Mouse (Mus musculus): ENCODE data around the gene Zdhhc20.
"Not testable (repeated sequence)": the region's sequence is repeated elsewhere in the genome, so short reads cannot be mapped to it uniquely, and the experiment has no call there.

Zdhhc20 gene

GRCm38 (mm10) chr14:57892961-57893360 lies 2.9 kb upstream of the Zdhhc20 start:
- no peak for DNase-seq (ENCODE audit: low spot score)

DNA sequence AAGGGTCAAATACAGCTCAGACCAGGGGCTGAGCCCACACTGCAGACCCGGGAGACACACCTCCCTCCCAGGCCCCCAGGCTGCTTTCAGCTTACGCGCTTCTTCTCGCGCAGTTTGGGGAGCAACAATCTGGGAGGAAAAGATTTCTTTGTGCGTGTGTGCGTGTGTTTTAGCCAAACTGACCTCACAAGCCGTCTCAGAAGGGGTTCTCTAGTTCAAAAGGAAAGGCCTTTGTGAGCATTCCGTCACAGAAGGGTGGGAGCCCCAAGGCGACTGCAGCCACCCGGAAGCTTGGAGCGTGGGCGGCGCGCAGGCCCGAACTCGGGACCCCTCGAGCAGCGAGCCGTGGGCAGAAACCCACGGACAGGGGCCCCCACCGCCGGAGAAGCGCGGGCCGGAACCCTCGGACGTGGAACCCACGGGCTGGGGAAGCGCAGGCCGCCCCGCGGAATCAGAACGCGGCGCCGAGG lies 500 bp downstream of the Zdhhc20 start:
- DNase-seq (ENCODE audit: low spot score), result peak; percentile 61

- DNase-seq (ENCODE audit: low spot score), result no peak
Observed at GRCm38 (mm10) chr14:57887171-57887570, 2.9 kb downstream of the Zdhhc20 start.

DNA sequence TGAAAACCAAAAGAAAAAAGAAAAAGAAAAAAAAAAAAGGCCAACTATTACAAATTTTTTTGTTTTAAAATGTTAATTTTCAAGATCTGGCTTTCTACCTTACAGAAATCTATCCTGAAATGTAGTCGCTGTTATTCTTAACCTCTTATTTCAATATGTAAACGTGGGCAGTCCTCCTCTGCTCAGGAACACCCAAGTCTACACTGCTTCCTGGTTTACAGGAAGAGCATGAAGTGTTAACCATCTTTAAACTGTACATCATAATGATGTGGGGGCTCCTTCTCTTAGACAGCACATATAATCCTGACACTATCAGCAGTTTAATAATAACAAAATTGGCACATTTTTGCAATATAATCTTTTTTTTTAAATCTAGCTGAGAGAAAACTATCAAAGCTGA lies 4.0 kb downstream of the Zdhhc20 start:
- DNase-seq (ENCODE audit: low spot score), result no peak

DNA sequence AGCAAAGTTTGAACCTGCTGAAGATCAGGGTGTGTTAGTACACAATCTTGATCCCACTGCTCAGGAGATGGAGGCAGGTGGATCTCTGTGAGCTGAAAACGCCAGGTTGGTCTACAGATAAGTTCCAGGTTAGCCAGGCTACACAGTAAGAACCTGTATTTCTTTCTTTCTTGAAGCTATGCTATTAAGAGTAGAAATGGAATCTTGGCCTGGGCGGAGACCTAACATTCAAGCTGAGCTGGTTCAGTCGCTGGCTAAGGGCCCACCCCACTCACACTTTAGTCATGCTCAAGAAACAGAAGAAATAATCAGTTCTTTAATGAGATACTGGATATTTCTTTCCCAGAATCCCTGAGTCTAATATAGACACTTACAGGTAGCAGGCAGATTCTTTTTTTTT lies 6.7 kb downstream of the Zdhhc20 start:
- DNase-seq (ENCODE audit: low spot score), result no peak

DNA sequence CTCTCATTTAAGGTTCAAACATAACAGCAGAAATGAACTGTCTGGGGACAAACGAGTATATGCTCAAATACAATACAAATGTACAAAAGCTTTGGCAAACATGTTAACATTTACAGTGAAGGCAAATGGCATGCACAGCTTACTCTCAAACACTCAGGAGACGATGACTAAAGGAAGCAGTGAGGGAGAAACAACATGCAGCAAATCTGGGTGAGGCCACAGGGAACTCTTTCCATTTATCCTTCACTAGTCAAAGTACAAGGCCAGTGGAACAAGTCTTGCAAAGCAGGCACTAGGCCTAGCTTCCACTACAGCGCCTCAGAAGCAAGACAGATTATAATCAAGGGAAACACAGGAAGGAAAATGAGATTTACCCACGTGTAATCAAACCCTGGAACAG lies 7.4 kb downstream of the Zdhhc20 start:
- DNase-seq (ENCODE audit: low spot score), result no peak

GRCm38 (mm10) chr14:57881793-57882192 lies 8.3 kb downstream of the Zdhhc20 start:
- DNase-seq (ENCODE audit: low spot score), result no peak

- no peak for DNase-seq (ENCODE audit: low spot score)
Observed at GRCm38 (mm10) chr14:57881074-57881473, 9.0 kb downstream of the Zdhhc20 start.

GRCm38 (mm10) chr14:57877921-57878320 lies 12.2 kb downstream of the Zdhhc20 start:
- no peak for DNase-seq (ENCODE audit: low spot score)

- no peak for DNase-seq (ENCODE audit: low spot score)
Observed at GRCm38 (mm10) chr14:57866676-57867276, 23.3 kb downstream of the Zdhhc20 start.

- peak; percentile 40 for DNase-seq (ENCODE audit: low spot score)
Observed at GRCm38 (mm10) chr14:57865256-57865655, 24.8 kb downstream of the Zdhhc20 start.

- DNase-seq (ENCODE audit: low spot score), result no peak
Observed at GRCm38 (mm10) chr14:57863129-57863528, 26.9 kb downstream of the Zdhhc20 start.

DNA sequence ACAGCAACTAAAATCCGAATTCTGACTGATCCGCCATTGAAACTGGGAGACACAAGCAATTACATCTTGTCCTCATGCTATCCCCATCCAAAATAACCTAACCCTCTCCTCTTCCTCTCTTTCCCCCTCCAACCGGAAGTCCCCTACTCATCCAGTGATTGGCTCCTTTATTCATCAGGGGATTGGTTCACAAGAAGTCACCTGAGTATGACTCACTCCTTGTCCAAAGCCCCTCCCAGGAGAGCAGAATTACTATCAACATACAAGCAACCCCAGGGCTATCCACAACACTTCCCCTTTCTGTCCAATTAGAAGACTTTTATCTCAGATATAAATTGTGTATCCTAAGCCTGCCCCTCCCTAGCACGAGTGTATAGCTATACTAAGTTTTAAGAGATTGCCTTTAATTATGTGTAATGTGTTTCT lies 28.1 kb downstream of the Zdhhc20 start:
- no peak for DNase-seq (ENCODE audit: low spot score)

- DNase-seq (ENCODE audit: low spot score), result no peak
Observed at GRCm38 (mm10) chr14:57859520-57859919, 30.6 kb downstream of the Zdhhc20 start.

DNA sequence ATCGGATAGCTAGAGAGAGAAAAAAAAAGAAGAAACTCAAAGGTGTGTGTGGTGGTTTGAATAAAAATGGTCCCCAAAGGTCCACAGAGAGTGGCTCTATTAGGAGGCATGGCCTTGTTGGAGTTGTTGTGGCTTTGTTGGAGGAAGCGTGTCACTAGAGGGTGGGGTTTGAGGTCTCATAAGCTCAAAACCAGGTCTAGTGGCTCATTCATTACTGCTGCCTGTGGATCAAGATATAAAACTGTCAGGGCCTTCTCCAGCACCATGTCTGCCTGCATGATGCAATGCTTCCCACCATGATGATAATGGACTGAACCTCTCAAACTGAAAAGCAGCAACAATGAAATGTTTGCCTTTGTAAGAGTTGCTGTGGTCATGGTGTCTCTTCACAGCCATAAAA lies 31.5 kb downstream of the Zdhhc20 start:
- no peak for DNase-seq (ENCODE audit: low spot score)

GRCm38 (mm10) chr14:57856037-57856436 lies 34.0 kb downstream of the Zdhhc20 start:
- not testable (repeated sequence) for DNase-seq (ENCODE audit: low spot score)

DNA sequence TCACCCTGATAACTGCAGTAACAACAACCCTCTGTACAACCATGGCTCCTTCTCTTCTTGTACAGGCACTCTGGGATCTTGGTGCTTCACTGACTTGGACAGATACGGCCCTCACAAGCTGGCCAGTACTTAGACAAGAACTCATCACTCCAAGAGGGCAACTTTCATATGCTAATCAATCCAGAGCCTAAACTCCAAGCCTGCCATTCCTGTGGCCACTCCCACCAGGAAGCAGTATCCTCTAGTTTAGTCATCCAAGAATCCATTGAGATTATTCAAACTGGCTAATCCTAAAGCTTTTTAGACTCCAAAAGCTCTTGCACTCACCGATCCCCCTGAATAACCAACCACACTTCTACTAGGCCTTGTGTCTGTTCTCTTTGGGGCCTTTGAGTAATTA lies 37.1 kb downstream of the Zdhhc20 start:
- no peak for DNase-seq (ENCODE audit: low spot score)

DNA sequence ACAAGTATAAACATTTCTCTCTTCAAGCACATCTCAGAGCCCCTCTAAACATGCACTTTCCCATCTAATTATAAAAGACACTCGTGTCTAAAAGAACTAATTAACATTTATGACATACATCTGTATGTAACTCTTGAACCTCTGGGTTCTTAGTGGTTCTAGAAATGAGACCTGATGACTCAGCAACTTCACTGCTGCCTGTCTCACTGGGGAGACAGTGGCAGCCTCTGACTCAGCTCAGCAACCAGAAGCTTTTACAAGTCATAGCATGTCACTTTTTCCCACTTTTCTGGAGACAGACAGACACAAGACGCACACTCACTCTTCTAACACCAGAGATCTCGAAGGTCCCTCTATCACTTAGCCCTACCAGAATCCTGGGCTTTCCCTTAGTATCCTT lies 39.7 kb downstream of the Zdhhc20 start:
- no peak for DNase-seq (ENCODE audit: low spot score)

GRCm38 (mm10) chr14:57848646-57849045 lies 41.4 kb downstream of the Zdhhc20 start:
- no peak for DNase-seq (ENCODE audit: low spot score)

DNA sequence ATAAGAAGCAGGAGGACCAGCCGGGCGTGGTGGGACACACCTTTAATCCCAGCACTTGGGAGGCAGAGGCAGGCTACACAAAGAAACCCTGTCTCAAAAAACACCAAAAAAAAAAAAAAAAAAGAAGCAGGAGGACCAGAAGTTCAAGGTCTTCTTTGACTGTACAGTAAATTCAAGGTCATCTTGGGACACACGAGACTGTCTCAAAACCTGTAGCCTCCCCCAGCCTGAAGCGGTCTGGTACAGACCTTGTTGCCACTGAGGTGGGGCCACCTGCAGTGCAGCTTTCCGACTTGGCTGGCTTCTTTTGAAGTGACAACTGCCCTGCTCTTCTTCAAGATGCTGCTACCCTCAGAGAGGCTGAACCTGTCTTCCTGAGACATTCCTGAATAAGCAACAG lies 42.0 kb downstream of the Zdhhc20 start:
- DNase-seq (ENCODE audit: low spot score), result not testable (repeated sequence)

DNA sequence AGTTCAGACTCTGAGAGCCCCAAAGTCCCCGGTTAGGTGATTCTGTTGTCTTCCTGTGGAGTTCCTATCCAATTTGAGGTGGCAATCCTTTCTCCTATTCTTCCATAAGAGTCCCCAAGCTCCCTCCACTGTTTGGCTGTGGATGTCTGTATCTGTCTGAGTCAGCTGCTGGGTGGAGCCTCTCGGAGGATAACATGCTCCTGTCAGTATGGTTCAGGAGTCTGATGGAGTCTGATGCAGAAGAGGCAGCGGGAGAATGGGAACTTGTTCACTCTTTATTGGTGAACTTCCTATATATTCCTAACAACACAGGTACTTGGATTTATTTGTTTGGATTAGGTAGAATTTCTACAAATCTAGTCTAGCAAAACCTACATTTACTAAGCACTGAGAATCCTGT lies 45.5 kb downstream of the Zdhhc20 start:
- no peak for DNase-seq (ENCODE audit: low spot score)

DNA sequence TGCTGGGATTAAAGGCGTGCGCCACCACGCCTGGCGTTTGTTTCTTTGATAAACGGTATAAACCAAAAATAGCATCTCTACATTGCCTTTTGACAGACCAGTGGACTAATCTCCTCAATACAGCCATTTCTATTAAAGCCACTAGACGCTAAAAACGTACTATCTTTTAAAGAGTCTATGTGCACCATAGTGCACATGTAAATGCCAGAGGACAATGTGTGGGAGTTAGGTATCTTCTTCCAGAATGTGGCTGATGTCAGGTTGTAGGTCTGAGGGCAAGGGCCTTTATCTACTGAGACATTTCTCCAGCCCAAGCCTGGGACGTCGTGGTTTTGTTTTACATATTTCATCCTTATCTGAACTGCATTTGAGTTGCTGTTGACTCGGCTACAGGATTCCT lies 54.9 kb downstream of the Zdhhc20 start:
- DNase-seq (ENCODE audit: low spot score), result no peak

- no peak for DNase-seq (ENCODE audit: low spot score)
Observed at GRCm38 (mm10) chr14:57833526-57833925, 56.5 kb downstream of the Zdhhc20 start.

DNA sequence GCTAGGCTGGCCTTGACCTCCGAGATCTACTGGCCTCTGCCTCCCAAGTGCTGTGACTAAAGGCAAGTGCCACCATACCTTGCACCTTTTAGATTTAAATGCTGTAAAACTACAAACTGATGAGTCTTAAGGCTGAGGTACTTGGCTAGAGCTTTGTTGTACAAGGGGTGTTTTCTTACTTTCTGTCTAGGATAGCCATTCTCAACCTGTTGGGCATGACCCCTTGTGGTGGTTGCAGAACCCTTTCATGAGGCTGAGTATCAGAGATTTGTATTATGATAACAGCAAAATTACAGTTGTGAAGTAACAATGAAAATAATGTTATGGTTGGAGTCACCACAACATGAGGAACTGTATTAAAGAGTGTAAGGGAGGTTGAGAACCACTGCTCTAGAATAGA lies 62.8 kb downstream of the Zdhhc20 start:
- no peak for DNase-seq (ENCODE audit: low spot score)

All from T-cell, adult 2 months (primary cell).